Mouse (Mus musculus) midbrain, embryonic 14.5 days (tissue): ENCODE data around the gene Pold1. TPM values are rescaled to one million over a fixed set of nuclear protein-coding genes. Genes with fewer than 3 reads are reported as not detected.

Source experiments
- ATAC-seq: fragments of 200-750 bp; cut with Nextera tagmentation; 2 replicates; pipeline ENCODE4 v1.8.0; 2017; ENCODE audit warnings: moderate number of reproducible peaks, moderate library complexity; ENCODE audit not compliant: low FRiP score, low TSS enrichment
- DNase-seq: peaks from one replicate; pipeline ENCODE4 v3.0.0-alpha.2; 2015
- H3K27ac ChIP-seq: fragments of 300-500 bp; sonication (generic); replicated peaks from 2 replicates; pipeline ENCODE4 v1.5.1; 2014; ENCODE audit warnings: mild to moderate bottlenecking, low read depth, low read length, moderate library complexity
- H3K27me3 ChIP-seq: fragments of 300-500 bp; sonication (generic); 2 replicates; pipeline ENCODE4 v1.6.1; 2014; ENCODE audit warnings: low read length, control low read depth, mixed read lengths; ENCODE audit not compliant: control insufficient read depth, insufficient read depth
- H3K36me3 ChIP-seq: fragments of 300-500 bp; sonication (generic); 2 replicates; pipeline ENCODE4 v1.6.1; 2014; ENCODE audit warnings: low read length, control low read depth; ENCODE audit not compliant: control insufficient read depth, insufficient read depth
- H3K4me1 ChIP-seq: fragments of 300-500 bp; sonication (generic); 2 replicates; pipeline ENCODE4 v1.6.1; 2014; ENCODE audit warnings: mild to moderate bottlenecking, antibody characterized with exemption, low read length, control low read depth; ENCODE audit not compliant: control insufficient read depth, insufficient read depth
- H3K4me2 ChIP-seq: fragments of 300-500 bp; sonication (generic); 2 replicates; pipeline ENCODE4 v1.6.1; 2014; ENCODE audit warnings: mild to moderate bottlenecking, low read length, moderate library complexity
- H3K4me3 ChIP-seq: fragments of 300-500 bp; sonication (generic); replicated peaks from 2 replicates; pipeline ENCODE4 v1.5.1; 2014; ENCODE audit warnings: low read depth, low read length
- H3K9ac ChIP-seq: fragments of 300-500 bp; sonication (generic); replicated peaks from 2 replicates; pipeline ENCODE4 v1.6.1; 2014; ENCODE audit warnings: mild to moderate bottlenecking, low read length, moderate library complexity
- H3K9me3 ChIP-seq: fragments of 300-500 bp; sonication (generic); 2 replicates; pipeline ENCODE4 v1.6.1; 2016; ENCODE audit warnings: low read length, control low read depth, mixed read lengths; ENCODE audit not compliant: control insufficient read depth
- WGBS: fragments of 180-500 bp; shearing (Covaris S2); extraction: QIAGEN DNeasy Blood & Tissue Kit; methylation state at CpG from one replicate; pipeline ENCODE4 v1.1.7; 2014; 5-methylcytosine and 5-hydroxymethylcytosine counted together
- polyA plus RNA-seq: library from polyadenylated mRNA; unstranded; fragments of >200 nt; fragmentation: Nextera tagmentation; extraction: Ambion mirVana; gene quantifications from 2 replicates; pipeline ENCODE4 v1.2.1, GENCODE M21; 2014

Gene Pold1
- polyA plus RNA-seq, 1 experiment from 2014 or later = 19.5 TPM

GRCm38 (mm10) chr7:44495086-44495485 lies 53.6 kb downstream of the Pold1 start:
- Histone ChIP-seq H3K27ac (no peak overlapping the region; the same call in 1 of the 2 replicates), H3K9ac (peak overlapping the region; percentile 93), H3K27me3 (no peaks in the 10 kb centered on the region), H3K9me3 (no peaks in the 10 kb centered on the region), H3K36me3 (peaks cover 30% of the 10 kb centered on the region), H3K4me1 (peaks cover 21% of the 10 kb centered on the region), H3K4me2 (peak overlapping the region; percentile 87), H3K4me3 (peak overlapping the region; percentile 72)
- DNase-seq (no peak), ATAC-seq (no peak)
- WGBS = 89% methylated on average over 7 of the region's 7 CpGs

DNA sequence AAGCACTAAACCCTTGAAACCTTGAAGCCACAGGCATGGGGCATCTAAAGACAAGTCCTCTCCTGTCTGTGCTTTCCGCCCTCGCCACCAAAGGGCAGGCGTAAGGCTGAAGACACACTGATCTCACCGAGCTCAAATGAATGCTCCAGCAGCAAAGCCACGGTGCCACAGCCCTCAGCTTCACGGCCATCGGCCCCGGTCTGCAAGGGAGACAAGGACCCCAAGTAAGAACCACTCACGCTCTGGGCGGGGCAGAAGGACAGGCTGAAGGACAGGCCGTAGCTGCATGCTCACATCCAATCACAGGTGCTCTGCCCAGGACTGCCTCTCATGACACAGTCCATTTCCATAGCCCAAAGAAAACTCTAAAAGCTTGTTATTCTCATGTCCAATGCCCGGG lies 54.0 kb downstream of the Pold1 start:
- ATAC-seq = no peak
- Histone ChIP-seq H3K4me2 (peak overlapping the region; percentile 87; the same call in 1 of the 2 replicates), H3K36me3 (peaks cover 34% of the 10 kb centered on the region), H3K9ac (no peak overlapping the region; the same call in 1 of the 2 replicates), H3K27ac (no peak overlapping the region), H3K27me3 (no peaks in the 10 kb centered on the region), H3K4me1 (peaks cover 21% of the 10 kb centered on the region), H3K9me3 (no peaks in the 10 kb centered on the region), H3K4me3 (no peak overlapping the region)
- no peak for DNase-seq
- WGBS = 96% methylated on average over 12 of the region's 12 CpGs

GRCm38 (mm10) chr7:44492166-44492826 lies 56.4 kb downstream of the Pold1 start:
- peaks cover 48% of the 10 kb centered on the region for H3K36me3 ChIP-seq
- H3K4me3 ChIP-seq = no peak overlapping the region

DNA sequence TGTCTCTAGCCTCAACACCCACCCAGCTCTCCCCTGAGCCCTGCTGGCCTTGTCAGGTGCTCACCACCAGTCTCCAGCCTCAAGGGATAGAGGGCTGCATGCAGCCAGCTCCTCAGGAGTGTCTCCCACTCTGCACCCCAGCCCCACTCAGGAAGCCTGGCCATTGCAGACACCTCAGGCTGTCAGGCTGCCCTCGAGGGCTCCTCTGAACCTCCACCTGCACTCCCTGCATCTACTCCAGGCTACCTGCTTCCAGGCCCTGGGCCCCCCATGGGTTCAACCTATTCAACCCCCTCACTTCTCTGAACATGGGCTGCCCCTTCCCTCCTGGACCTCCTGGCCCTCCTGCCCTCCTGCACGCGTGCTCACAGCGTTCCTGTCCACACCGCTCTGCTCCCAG lies 57.3 kb downstream of the Pold1 start:
- ATAC-seq = no peak
- Histone ChIP-seq H3K4me1 (peaks cover 12% of the 10 kb centered on the region), H3K36me3 (peaks cover 48% of the 10 kb centered on the region), H3K27me3 (no peaks in the 10 kb centered on the region), H3K27ac (0 out of 2 replicates have a peak overlapping the region, but pooled peaks have one; percentile 5), H3K9ac (no peak overlapping the region), H3K4me2 (no peak overlapping the region), H3K4me3 (no peak overlapping the region), H3K9me3 (no peaks in the 10 kb centered on the region)
- DNase-seq = no peak
- WGBS = 94% methylated on average over 5 of the region's 5 CpGs

More at GRCm38 (mm10) chr7:44492166-44492826, 56.4 kb downstream of the Pold1 start:
- no peak overlapping the region for H3K4me2 ChIP-seq
- H3K4me1 ChIP-seq = peaks cover 16% of the 10 kb centered on the region
- no peaks in the 10 kb centered on the region for H3K27me3 ChIP-seq
- H3K27ac ChIP-seq = no peak overlapping the region
- ATAC-seq (no peak), DNase-seq (no peak)
- H3K9ac ChIP-seq = no peak overlapping the region
- whole genome bisulfite sequencing = 93% methylated on average over 21 of the region's 21 CpGs
- no peaks in the 10 kb centered on the region for H3K9me3 ChIP-seq

DNA sequence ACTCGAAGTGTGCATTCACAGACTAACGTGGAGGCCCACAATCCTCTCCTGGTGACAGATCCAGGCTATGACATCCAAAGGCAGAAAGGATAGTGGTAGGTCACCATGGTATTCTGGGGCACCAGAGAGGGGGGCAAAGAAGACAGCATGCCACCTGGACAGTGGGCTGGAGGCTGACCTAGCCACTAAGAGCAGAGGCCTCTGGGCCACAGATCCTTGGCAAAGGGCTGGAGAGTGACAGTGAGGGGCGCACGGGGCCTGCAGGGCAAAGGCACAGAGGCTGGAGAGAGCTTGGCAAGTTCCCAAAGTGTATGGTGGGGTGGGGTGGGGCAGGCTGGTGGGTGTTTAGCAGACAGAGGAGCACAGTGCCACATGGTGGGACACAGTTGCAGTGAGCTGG lies 58.4 kb downstream of the Pold1 start:
- no peaks in the 10 kb centered on the region for H3K27me3 ChIP-seq
- no peak for DNase-seq
- H3K4me1 ChIP-seq = peaks cover 6% of the 10 kb centered on the region
- H3K27ac ChIP-seq = no peak overlapping the region
- H3K36me3 ChIP-seq = peaks cover 48% of the 10 kb centered on the region
- H3K9ac ChIP-seq = no peak overlapping the region
- no peaks in the 10 kb centered on the region for H3K9me3 ChIP-seq
- H3K4me2 ChIP-seq = no peak overlapping the region
- 90% methylated on average over 4 of the region's 4 CpGs for WGBS
- ATAC-seq = no peak
- no peak overlapping the region for H3K4me3 ChIP-seq

GRCm38 (mm10) chr7:44488545-44488944 lies 60.1 kb downstream of the Pold1 start:
- WGBS = 95% methylated on average over 8 of the region's 8 CpGs
- Histone ChIP-seq H3K27ac (no peak overlapping the region), H3K4me2 (no peak overlapping the region), H3K9ac (no peak overlapping the region), H3K4me3 (no peak overlapping the region), H3K9me3 (no peaks in the 10 kb centered on the region), H3K36me3 (peaks cover 48% of the 10 kb centered on the region), H3K4me1 (no peaks in the 10 kb centered on the region), H3K27me3 (no peaks in the 10 kb centered on the region)
- no peak for ATAC-seq
- DNase-seq = no peak

DNA sequence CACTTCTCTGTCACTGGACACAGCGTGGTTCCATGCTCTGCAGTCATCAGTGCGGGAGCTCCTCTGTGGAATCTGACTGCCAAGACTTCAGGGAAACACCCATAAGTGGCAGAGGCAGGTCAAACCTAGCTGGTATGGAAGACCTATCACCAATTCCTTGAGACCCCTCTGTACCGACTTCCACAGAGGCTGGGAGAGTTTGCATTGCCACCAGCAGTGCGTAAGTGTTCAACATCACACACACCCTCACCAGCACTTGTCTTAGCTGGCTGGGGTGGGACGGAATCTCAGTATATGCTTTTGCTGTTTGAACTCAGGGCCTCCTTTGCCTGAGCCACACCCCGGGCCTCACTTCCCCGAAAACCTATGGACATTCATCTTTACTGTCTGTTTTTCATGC lies 60.7 kb downstream of the Pold1 start:
- no peak overlapping the region for H3K9ac ChIP-seq
- DNase-seq (no peak), ATAC-seq (no peak)
- 89% methylated on average over 7 of the region's 7 CpGs for whole genome bisulfite sequencing
- H3K4me1 ChIP-seq = no peaks in the 10 kb centered on the region
- no peaks in the 10 kb centered on the region for H3K9me3 ChIP-seq
- no peak overlapping the region for H3K27ac ChIP-seq
- H3K4me3 ChIP-seq = no peak overlapping the region
- H3K4me2 ChIP-seq = no peak overlapping the region
- H3K36me3 ChIP-seq = peaks cover 45% of the 10 kb centered on the region
- H3K27me3 ChIP-seq = no peaks in the 10 kb centered on the region

DNA sequence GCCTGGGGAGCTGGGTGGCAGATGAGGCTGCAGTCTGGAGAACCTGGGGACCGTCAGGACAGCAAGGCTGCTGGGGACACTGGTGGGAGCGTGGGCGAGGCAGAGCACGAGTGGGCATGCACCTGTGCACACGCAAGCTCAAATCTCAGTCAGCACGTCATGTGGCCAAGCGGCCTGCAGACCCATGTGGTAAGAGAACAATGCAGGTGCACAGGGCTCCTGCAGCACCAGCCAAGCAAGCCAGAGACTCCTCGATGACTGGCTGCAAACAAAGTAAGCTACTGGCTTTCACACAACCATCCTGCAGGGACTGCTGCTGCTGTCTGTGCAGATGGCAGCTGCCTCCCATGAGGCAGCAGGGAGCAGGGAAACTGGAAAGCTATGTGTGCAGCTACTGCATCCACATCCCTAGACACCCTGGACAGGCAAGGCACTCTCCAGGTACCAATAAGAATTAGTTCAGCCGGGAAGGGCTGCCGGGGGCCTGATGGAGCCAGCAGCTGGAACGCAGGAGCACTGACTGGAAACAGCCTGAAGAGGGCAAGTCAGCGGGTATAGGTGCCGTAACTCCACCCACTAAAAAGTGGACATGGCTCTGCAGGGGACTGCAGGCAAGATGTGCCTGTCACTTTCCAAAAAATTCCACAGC lies 61.6 kb downstream of the Pold1 start:
- peak overlapping the region; percentile 14; the same call in 1 of the 2 replicates for H3K27ac ChIP-seq
- DNase-seq (no peak), ATAC-seq (no peak)
- H3K4me3 ChIP-seq = no peak overlapping the region
- peak overlapping the region; percentile 23; the same call in 1 of the 2 replicates for H3K9ac ChIP-seq
- peaks cover 38% of the 10 kb centered on the region for H3K36me3 ChIP-seq
- H3K9me3 ChIP-seq = no peaks in the 10 kb centered on the region
- 60% methylated on average over 13 of the region's 13 CpGs for WGBS
- H3K4me2 ChIP-seq = no peak overlapping the region
- no peaks in the 10 kb centered on the region for H3K4me1 ChIP-seq
- H3K27me3 ChIP-seq = no peaks in the 10 kb centered on the region
